Mouse (Mus musculus) midbrain, embryonic 11.5 days (tissue): ENCODE data around the gene Krt71. TPM values are rescaled to one million over a fixed set of nuclear protein-coding genes. Genes with fewer than 3 reads are reported as not detected.

Source experiments
- ATAC-seq: fragments of 200-750 bp; cut with Nextera tagmentation; 2 replicates; pipeline ENCODE4 v1.8.0; 2017; ENCODE audit warnings: moderate TSS enrichment, moderate library complexity; ENCODE audit not compliant: low FRiP score
- DNase-seq: peaks from one replicate; pipeline ENCODE4 v3.0.0; 2015; ENCODE audit warnings: low spot score; ENCODE audit errors: missing footprints
- H3K27ac ChIP-seq: fragments of 300-500 bp; sonication (generic); 2 replicates; pipeline ENCODE4 v1.5.1; 2014; ENCODE audit warnings: low read depth, low read length
- H3K27me3 ChIP-seq: fragments of 300-500 bp; sonication (generic); 2 replicates; pipeline ENCODE4 v1.6.1; 2014; ENCODE audit warnings: mild to moderate bottlenecking, low read length, moderate library complexity, mixed read lengths; ENCODE audit not compliant: control insufficient read depth, insufficient read depth
- H3K36me3 ChIP-seq: fragments of 300-500 bp; sonication (generic); 2 replicates; pipeline ENCODE4 v1.6.1; 2014; ENCODE audit warnings: mild to moderate bottlenecking, low read length, moderate library complexity, mixed read lengths; ENCODE audit not compliant: control insufficient read depth, insufficient read depth
- H3K4me1 ChIP-seq: fragments of 300-500 bp; sonication (generic); 2 replicates; pipeline ENCODE4 v1.6.1; 2014; ENCODE audit warnings: low read length; ENCODE audit not compliant: control insufficient read depth, insufficient read depth
- H3K4me2 ChIP-seq: fragments of 300-500 bp; sonication (generic); 2 replicates; pipeline ENCODE4 v1.6.1; 2014; ENCODE audit warnings: mild to moderate bottlenecking, moderate library complexity
- H3K4me3 ChIP-seq: fragments of 300-500 bp; sonication (generic); 2 replicates; pipeline ENCODE4 v1.5.1; 2014; ENCODE audit warnings: low read depth, low read length
- H3K9ac ChIP-seq: fragments of 300-500 bp; sonication (generic); 2 replicates; pipeline ENCODE4 v1.6.1; 2014; ENCODE audit warnings: low read length
- H3K9me3 ChIP-seq: fragments of 300-500 bp; sonication (generic); 2 replicates; pipeline ENCODE4 v1.6.1; 2016; ENCODE audit warnings: low read length; ENCODE audit not compliant: control insufficient read depth
- WGBS: fragments of 180-500 bp; shearing (Covaris S2); extraction: QIAGEN DNeasy Blood & Tissue Kit; methylation state at CpG from one replicate; pipeline ENCODE4 v1.1.7; 2014; 5-methylcytosine and 5-hydroxymethylcytosine counted together
- polyA plus RNA-seq: library from polyadenylated mRNA; unstranded; fragments of >200 nt; fragmentation: Nextera tagmentation; extraction: Ambion mirVana; gene quantifications from 2 replicates; pipeline ENCODE4 v1.2.1, GENCODE M21; 2014

Krt71 gene
- polyA plus RNA-seq, 1 experiment from 2014 or later: not detected

- Histone ChIP-seq H3K27me3 (no peaks in the 10 kb centered on the region), H3K4me3 (no peak overlapping the region), H3K4me2 (no peak overlapping the region), H3K9ac (no peak overlapping the region), H3K27ac (no peak overlapping the region), H3K4me1 (no peaks in the 10 kb centered on the region), H3K9me3 (no peaks in the 10 kb centered on the region), H3K36me3 (no peaks in the 10 kb centered on the region)
- no peak for ATAC-seq
- 81% methylated on average over 5 of the region's 5 CpGs for WGBS
- DNase-seq: no peak
Measured at GRCm38 (mm10) chr15:101724686-101725085, 18.2 kb downstream of the Krt71 start.

- H3K4me2 ChIP-seq: no peak overlapping the region
- WGBS: 75% methylated on average over 3 of the region's 3 CpGs
- no peaks in the 10 kb centered on the region for H3K4me1 ChIP-seq
- no peaks in the 10 kb centered on the region for H3K36me3 ChIP-seq
- no peaks in the 10 kb centered on the region for H3K9me3 ChIP-seq
- no peaks in the 10 kb centered on the region for H3K27me3 ChIP-seq
- no peak overlapping the region for H3K4me3 ChIP-seq
- ATAC-seq (no peak), DNase-seq (no peak)
- H3K27ac ChIP-seq: no peak overlapping the region
- H3K9ac ChIP-seq: no peak overlapping the region
Measured at GRCm38 (mm10) chr15:101715831-101716230, 27.1 kb downstream of the Krt71 start.

- no peak overlapping the region for H3K27ac ChIP-seq
- no peak for ATAC-seq
- H3K4me2 ChIP-seq: no peak overlapping the region
- no peaks in the 10 kb centered on the region for H3K27me3 ChIP-seq
- H3K9me3 ChIP-seq: no peaks in the 10 kb centered on the region
- no peak overlapping the region for H3K4me3 ChIP-seq
- no peaks in the 10 kb centered on the region for H3K4me1 ChIP-seq
- no peak overlapping the region for H3K9ac ChIP-seq
- WGBS: 89% methylated on average over 5 of the region's 5 CpGs
- no peak for DNase-seq
- no peaks in the 10 kb centered on the region for H3K36me3 ChIP-seq
Measured at GRCm38 (mm10) chr15:101714356-101714755, 28.6 kb downstream of the Krt71 start.

- no peak overlapping the region for H3K4me2 ChIP-seq
- DNase-seq (no peak), ATAC-seq (no peak)
- H3K9ac ChIP-seq: no peak overlapping the region
- H3K9me3 ChIP-seq: no peaks in the 10 kb centered on the region
- H3K4me1 ChIP-seq: no peaks in the 10 kb centered on the region
- WGBS: 72% methylated on average over 8 of the region's 8 CpGs
- no peaks in the 10 kb centered on the region for H3K36me3 ChIP-seq
- H3K27me3 ChIP-seq: no peaks in the 10 kb centered on the region
- H3K27ac ChIP-seq: no peak overlapping the region
- H3K4me3 ChIP-seq: no peak overlapping the region
Measured at GRCm38 (mm10) chr15:101713731-101714130, 29.2 kb downstream of the Krt71 start.

GRCm38 (mm10) chr15:101712720-101713119 lies 30.2 kb downstream of the Krt71 start, which contains the start of gene Krt5:
TSS of gene Krt5 (minus strand) at chr15:101712898.
- no peak for DNase-seq
- ATAC-seq: no peak
- WGBS: 80% methylated on average over 13 of the region's 13 CpGs
- Histone ChIP-seq H3K27me3 (no peaks in the 10 kb centered on the region), H3K4me2 (no peak within 1 kb of the TSS), H3K36me3 (no peaks in the 10 kb centered on the region), H3K9ac (no peak within 1 kb of the TSS), H3K4me3 (no peak within 1 kb of the TSS), H3K9me3 (no peaks in the 10 kb centered on the region), H3K27ac (no peak within 1 kb of the TSS), H3K4me1 (no peaks in the 10 kb centered on the region)

GRCm38 (mm10) chr15:101708683-101709082 lies 34.2 kb downstream of the Krt71 start:
- Histone ChIP-seq H3K4me3 (no peak overlapping the region), H3K36me3 (no peaks in the 10 kb centered on the region), H3K27me3 (no peaks in the 10 kb centered on the region), H3K4me1 (no peaks in the 10 kb centered on the region), H3K27ac (no peak overlapping the region), H3K4me2 (no peak overlapping the region), H3K9me3 (no peaks in the 10 kb centered on the region), H3K9ac (no peak overlapping the region)
- DNase-seq (no peak), ATAC-seq (no peak)
- WGBS: 59% methylated on average over 11 of the region's 11 CpGs

- ATAC-seq (no peak), DNase-seq (no peak)
- Histone ChIP-seq H3K27ac (no peak overlapping the region), H3K36me3 (no peaks in the 10 kb centered on the region), H3K4me2 (no peak overlapping the region), H3K27me3 (no peaks in the 10 kb centered on the region), H3K9me3 (no peaks in the 10 kb centered on the region), H3K9ac (no peak overlapping the region), H3K4me1 (no peaks in the 10 kb centered on the region), H3K4me3 (no peak overlapping the region)
- 90% methylated on average over 9 of the region's 9 CpGs for WGBS
Measured at GRCm38 (mm10) chr15:101707454-101707853, 35.5 kb downstream of the Krt71 start.

GRCm38 (mm10) chr15:101704066-101704465 lies 38.8 kb downstream of the Krt71 start:
- Histone ChIP-seq H3K27me3 (no peaks in the 10 kb centered on the region), H3K36me3 (no peaks in the 10 kb centered on the region), H3K9me3 (no peaks in the 10 kb centered on the region), H3K27ac (no peak overlapping the region), H3K4me2 (no peak overlapping the region), H3K4me1 (no peaks in the 10 kb centered on the region), H3K9ac (no peak overlapping the region), H3K4me3 (no peak overlapping the region)
- 74% methylated on average over 4 of the region's 4 CpGs for WGBS
- DNase-seq (no peak), ATAC-seq (no peak)

- Histone ChIP-seq H3K4me1 (no peaks in the 10 kb centered on the region), H3K27me3 (no peaks in the 10 kb centered on the region), H3K4me2 (no peak overlapping the region), H3K4me3 (no peak overlapping the region), H3K9me3 (no peaks in the 10 kb centered on the region), H3K27ac (no peak overlapping the region), H3K36me3 (no peaks in the 10 kb centered on the region), H3K9ac (no peak overlapping the region)
- no peak for DNase-seq
- ATAC-seq: no peak
- 14% methylated on average over 2 of the region's 2 CpGs for WGBS
Measured at GRCm38 (mm10) chr15:101702380-101702779, 40.5 kb downstream of the Krt71 start.

GRCm38 (mm10) chr15:101699866-101700265 lies 43.0 kb downstream of the Krt71 start:
- 86% methylated on average over 8 of the region's 8 CpGs for WGBS
- ATAC-seq: no peak
- no peaks in the 10 kb centered on the region for H3K9me3 ChIP-seq
- no peaks in the 10 kb centered on the region for H3K36me3 ChIP-seq
- no peaks in the 10 kb centered on the region for H3K4me1 ChIP-seq
- DNase-seq: no peak
- H3K4me2 ChIP-seq: no peak overlapping the region
- no peaks in the 10 kb centered on the region for H3K27me3 ChIP-seq
- no peak overlapping the region for H3K4me3 ChIP-seq
- H3K9ac ChIP-seq: no peak overlapping the region
- H3K27ac ChIP-seq: no peak overlapping the region
